Mouse (Mus musculus) liver, embryonic 14.5 days (tissue): Measurements from ENCODE around the gene Rcor1.

Experiments
- CTCF ChIP-seq: IDR thresholded peaks from 2 replicates; pipeline ENCODE4 v1.5.1; 2016; ENCODE audit warnings: antibody characterized with exemption, low read depth, control low read depth
- EP300 ChIP-seq: IDR thresholded peaks from 2 replicates; pipeline ENCODE4 v1.6.1; 2016; ENCODE audit warnings: antibody characterized with exemption, low read depth

- TF ChIP-seq CTCF = no peak
- no peak for TF ChIP-seq EP300
Measured at GRCm38 (mm10) chr12:111065330-111065729, 26.2 kb downstream of the Rcor1 start.
